Mouse (Mus musculus): ENCODE measurements around the gene Nfkb1. TPM values are rescaled to one million over a fixed set of nuclear protein-coding genes. Genes with fewer than 3 reads are reported as not detected.

Nfkb1 gene
- polyA plus RNA-seq (2015; fragmentation: Nextera tagmentation; extraction: Ambion mirVana): 6.8 and 7.2 TPM in 2 replicates

DNA sequence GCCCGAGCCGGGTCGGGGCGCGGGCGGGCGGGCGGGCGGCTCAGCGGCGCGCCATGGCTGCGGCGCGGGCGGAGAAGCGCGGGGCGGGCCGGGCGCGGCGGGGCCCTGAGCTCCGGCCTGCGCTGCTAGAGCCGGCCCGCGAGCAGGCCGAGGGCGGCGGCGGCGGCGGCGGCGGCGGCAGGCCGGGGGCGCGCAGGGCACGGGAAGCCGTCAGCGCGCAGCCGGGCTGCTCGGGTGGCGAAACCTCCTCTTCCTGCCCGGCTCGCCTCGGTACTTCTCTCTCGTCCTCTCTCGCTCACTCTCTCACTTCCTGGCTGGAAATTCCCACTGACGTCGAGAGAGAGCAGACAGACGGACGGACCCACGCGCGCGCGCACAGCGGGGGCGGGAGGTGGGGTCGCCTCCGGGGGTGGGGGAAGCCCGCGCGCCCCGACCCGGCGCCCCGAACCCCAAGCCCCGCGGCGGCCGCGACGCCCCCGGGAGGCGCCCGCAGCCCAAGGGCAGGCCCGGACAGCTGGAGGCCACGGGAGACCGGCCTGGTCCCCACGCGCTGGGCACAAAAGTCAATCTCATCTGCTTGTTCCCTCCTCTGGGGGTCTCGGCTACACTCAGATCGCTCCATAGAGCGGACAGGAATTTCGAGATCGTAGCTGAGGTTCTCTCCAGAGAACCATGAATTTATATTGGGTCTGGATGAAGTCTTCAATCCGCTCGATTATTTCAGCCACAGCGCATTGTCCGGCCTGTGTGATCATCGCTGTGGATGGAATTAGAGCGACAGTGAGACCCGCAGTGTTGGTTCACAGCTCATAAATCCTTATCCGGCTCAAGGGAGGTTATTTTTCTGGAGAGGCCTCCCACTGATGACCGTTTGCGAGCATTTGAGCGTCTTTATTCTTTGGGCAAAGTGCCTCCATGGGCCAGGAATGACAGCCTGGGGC lies at the start of gene Nfkb1:
Gene Nfkb1, minus strand, starts transcription at position 357 of the 941 bp plus-strand sequence.
- H3K4me1 ChIP-seq (replicated peaks): peaks cover 32% of the 10 kb centered on the region
- H3K9ac ChIP-seq (replicated peaks): peak within 1 kb of the TSS; percentile 90
- 0 out of 2 replicates have a peak, but pooled peaks cover 8% of the 10 kb centered on the region for H3K9me3 ChIP-seq
- H3K27me3 ChIP-seq: peaks cover 7% of the 10 kb centered on the region
- H3K36me3 ChIP-seq: no peaks in the 10 kb centered on the region
- H3K4me3 ChIP-seq (replicated peaks): peak within 1 kb of the TSS; percentile 83
- peak; percentile 91 for ATAC-seq
- H3K27ac ChIP-seq: peak within 1 kb of the TSS; percentile 91
- WGBS: under 1% methylated on average over 75 of the region's 102 CpGs
- peak within 1 kb of the TSS; percentile 79 for H3K4me2 ChIP-seq (replicated peaks)

DNA sequence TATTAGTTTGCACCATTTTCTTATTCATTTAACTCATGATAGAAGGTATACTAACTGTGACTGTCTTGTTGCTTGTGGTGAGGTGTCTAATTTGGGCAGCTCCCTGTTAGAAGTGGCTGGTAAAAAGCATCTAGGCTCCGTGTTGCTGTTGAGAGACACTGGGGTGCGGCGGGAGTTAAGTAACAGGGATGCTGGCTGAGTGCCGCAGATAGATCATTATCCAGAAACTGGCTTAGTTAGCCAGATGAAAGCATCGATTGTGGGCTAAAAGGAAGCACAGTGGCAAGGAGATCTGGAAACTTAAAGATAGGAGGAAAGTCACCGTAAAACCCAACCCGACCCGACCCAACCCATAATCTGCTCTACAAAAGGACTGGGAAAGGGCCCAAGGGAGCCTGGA lies 49.4 kb upstream of the Nfkb1 start:
- no peak overlapping the region for H3K4me2 ChIP-seq (replicated peaks)
- H3K27me3 ChIP-seq: no peaks in the 10 kb centered on the region
- H3K27ac ChIP-seq: no peak overlapping the region
- no peaks in the 10 kb centered on the region for H3K9me3 ChIP-seq
- 84% methylated on average over 8 of the region's 8 CpGs for WGBS
- no peak overlapping the region for H3K9ac ChIP-seq (replicated peaks)
- ATAC-seq: no peak
- no peaks in the 10 kb centered on the region for H3K36me3 ChIP-seq
- H3K4me1 ChIP-seq (replicated peaks): no peaks in the 10 kb centered on the region
- H3K4me3 ChIP-seq (replicated peaks): no peak overlapping the region

DNA sequence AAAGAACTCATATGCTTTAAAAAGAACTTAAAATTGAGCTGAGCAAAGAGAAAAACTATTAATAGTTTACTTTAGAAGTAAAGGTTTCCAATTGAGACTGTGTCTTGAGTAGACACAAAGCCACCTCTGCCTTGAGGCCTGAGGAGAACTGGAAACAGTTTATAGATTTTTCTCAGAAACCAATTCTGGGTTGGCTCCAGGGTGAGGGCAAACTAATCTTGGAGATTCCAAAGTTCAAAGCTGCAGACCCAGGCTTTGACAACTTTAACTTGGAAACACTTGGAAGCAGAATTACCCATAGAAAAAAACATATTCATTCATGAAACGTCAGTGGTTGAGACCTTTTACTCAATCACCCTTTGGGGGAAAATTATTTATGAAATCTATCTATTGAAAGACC lies 43.4 kb upstream of the Nfkb1 start:
- no peaks in the 10 kb centered on the region for H3K27me3 ChIP-seq
- H3K36me3 ChIP-seq: no peaks in the 10 kb centered on the region
- H3K4me3 ChIP-seq (replicated peaks): no peak overlapping the region
- no peak for ATAC-seq
- H3K9me3 ChIP-seq: no peaks in the 10 kb centered on the region
- H3K27ac ChIP-seq: no peak overlapping the region
- H3K4me1 ChIP-seq (replicated peaks): 0 out of 2 replicates have a peak, but pooled peaks cover 3% of the 10 kb centered on the region
- no peak overlapping the region for H3K4me2 ChIP-seq (replicated peaks)
- 88% methylated on average over 1 of the region's 1 CpGs for WGBS
- H3K9ac ChIP-seq (replicated peaks): no peak overlapping the region

GRCm38 (mm10) chr3:135732747-135733445 lies 41.5 kb upstream of the Nfkb1 start:
- ATAC-seq: no peak
- no peaks in the 10 kb centered on the region for H3K36me3 ChIP-seq
- 93% methylated on average over 10 of the region's 10 CpGs for WGBS
- no peak overlapping the region for H3K4me3 ChIP-seq (replicated peaks)
- H3K9me3 ChIP-seq: no peaks in the 10 kb centered on the region
- H3K9ac ChIP-seq (replicated peaks): no peak overlapping the region
- H3K4me1 ChIP-seq (replicated peaks): 0 out of 2 replicates have a peak, but pooled peaks cover 3% of the 10 kb centered on the region
- no peak overlapping the region for H3K4me2 ChIP-seq (replicated peaks)
- H3K27ac ChIP-seq: no peak overlapping the region
- H3K27me3 ChIP-seq: no peaks in the 10 kb centered on the region

DNA sequence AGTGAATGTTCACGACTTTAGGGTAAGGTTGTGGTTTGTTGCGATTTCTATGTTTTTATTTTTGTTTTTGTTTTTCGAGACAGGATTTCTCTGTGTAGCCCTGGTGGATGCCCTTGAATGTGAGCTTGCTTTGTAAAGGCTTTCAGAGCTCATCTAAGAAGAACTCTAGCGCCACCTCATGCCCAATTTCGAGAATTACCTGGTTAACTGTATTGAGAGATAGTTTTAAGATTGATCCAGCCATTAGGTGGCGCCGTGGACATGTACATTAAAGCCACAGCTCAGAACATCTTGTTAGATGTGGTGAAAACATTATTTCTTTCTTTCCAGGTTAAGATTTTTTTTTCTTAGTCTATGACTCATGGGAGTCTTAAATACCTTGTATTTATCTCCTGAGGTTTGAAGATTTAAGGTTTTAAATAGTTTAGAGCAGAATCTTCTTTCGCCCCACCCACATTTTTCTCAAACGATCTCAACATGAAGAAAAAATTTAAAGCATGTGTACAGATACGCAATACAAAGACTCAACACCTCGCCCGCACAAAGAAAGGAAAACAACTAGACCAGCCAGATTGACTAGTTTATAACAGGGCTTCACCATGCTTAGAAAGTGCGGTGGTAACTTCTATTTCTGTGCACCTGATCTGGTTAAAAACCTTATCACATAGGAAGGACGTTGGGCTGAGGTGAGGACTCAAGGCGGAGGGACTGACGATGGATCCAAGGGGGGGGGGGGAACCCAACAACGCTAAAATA lies 40.1 kb upstream of the Nfkb1 start:
- Histone ChIP-seq H3K4me2 (replicated peaks) (no peak overlapping the region), H3K27me3 (no peaks in the 10 kb centered on the region), H3K9ac (replicated peaks) (no peak overlapping the region), H3K4me1 (replicated peaks) (0 out of 2 replicates have a peak, but pooled peaks cover 3% of the 10 kb centered on the region), H3K36me3 (no peaks in the 10 kb centered on the region), H3K27ac (no peak overlapping the region), H3K4me3 (replicated peaks) (no peak overlapping the region), H3K9me3 (no peaks in the 10 kb centered on the region)
- peak; percentile 85 for ATAC-seq
- WGBS: 40% methylated on average over 17 of the region's 17 CpGs

- H3K27ac ChIP-seq: no peak overlapping the region
- 0 out of 2 replicates have a peak, but pooled peaks cover 3% of the 10 kb centered on the region for H3K4me1 ChIP-seq (replicated peaks)
- no peaks in the 10 kb centered on the region for H3K27me3 ChIP-seq
- no peak overlapping the region for H3K9ac ChIP-seq (replicated peaks)
- H3K36me3 ChIP-seq: no peaks in the 10 kb centered on the region
- 48% methylated on average over 9 of the region's 9 CpGs for WGBS
- peak overlapping the region; percentile 18; the same call in 1 of the 2 replicates for H3K4me2 ChIP-seq (replicated peaks)
- no peaks in the 10 kb centered on the region for H3K9me3 ChIP-seq
- H3K4me3 ChIP-seq (replicated peaks): no peak overlapping the region
- peak; percentile 89 for ATAC-seq
Observed at GRCm38 (mm10) chr3:135730790-135731189, 39.4 kb upstream of the Nfkb1 start.

- H3K4me3 ChIP-seq (replicated peaks): no peak overlapping the region
- H3K4me2 ChIP-seq (replicated peaks): no peak overlapping the region
- no peak overlapping the region for H3K9ac ChIP-seq (replicated peaks)
- H3K36me3 ChIP-seq: no peaks in the 10 kb centered on the region
- no peak overlapping the region for H3K27ac ChIP-seq
- no peaks in the 10 kb centered on the region for H3K27me3 ChIP-seq
- no peak for ATAC-seq
- WGBS: 83% methylated on average over 5 of the region's 5 CpGs
- H3K4me1 ChIP-seq (replicated peaks): 0 out of 2 replicates have a peak, but pooled peaks cover 3% of the 10 kb centered on the region
- H3K9me3 ChIP-seq: no peaks in the 10 kb centered on the region
Observed at GRCm38 (mm10) chr3:135729575-135729974, 38.2 kb upstream of the Nfkb1 start.

DNA sequence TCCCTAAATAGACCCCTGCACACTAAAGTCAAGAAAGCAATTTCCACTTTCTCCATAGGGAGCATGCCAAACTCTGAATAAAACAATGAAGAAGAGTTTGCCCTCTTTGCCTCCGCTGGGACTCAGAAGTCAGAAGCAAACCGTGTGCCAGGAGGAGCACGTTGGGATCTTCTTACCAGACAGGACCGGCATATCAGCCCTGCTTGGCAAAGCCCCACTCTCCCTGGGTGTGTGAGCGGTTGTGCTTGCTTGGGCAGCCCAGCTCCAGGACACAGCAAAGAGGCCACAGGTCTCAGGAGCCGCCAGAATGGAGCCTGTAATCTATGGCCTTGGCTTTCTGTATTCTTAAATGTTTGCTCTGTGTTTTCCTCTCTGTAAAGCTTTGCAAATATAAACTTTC lies 37.6 kb upstream of the Nfkb1 start:
- Histone ChIP-seq H3K27me3 (no peaks in the 10 kb centered on the region), H3K9ac (replicated peaks) (no peak overlapping the region), H3K4me2 (replicated peaks) (no peak overlapping the region), H3K27ac (no peak overlapping the region), H3K4me1 (replicated peaks) (0 out of 2 replicates have a peak, but pooled peaks cover 3% of the 10 kb centered on the region), H3K36me3 (no peaks in the 10 kb centered on the region), H3K4me3 (replicated peaks) (no peak overlapping the region), H3K9me3 (no peaks in the 10 kb centered on the region)
- 70% methylated on average over 6 of the region's 6 CpGs for WGBS
- no peak for ATAC-seq

GRCm38 (mm10) chr3:135727339-135727738 lies 36.0 kb upstream of the Nfkb1 start:
- H3K4me1 ChIP-seq (replicated peaks): 0 out of 2 replicates have a peak, but pooled peaks cover 3% of the 10 kb centered on the region
- H3K9ac ChIP-seq (replicated peaks): no peak overlapping the region
- WGBS: 91% methylated on average over 10 of the region's 10 CpGs

DNA sequence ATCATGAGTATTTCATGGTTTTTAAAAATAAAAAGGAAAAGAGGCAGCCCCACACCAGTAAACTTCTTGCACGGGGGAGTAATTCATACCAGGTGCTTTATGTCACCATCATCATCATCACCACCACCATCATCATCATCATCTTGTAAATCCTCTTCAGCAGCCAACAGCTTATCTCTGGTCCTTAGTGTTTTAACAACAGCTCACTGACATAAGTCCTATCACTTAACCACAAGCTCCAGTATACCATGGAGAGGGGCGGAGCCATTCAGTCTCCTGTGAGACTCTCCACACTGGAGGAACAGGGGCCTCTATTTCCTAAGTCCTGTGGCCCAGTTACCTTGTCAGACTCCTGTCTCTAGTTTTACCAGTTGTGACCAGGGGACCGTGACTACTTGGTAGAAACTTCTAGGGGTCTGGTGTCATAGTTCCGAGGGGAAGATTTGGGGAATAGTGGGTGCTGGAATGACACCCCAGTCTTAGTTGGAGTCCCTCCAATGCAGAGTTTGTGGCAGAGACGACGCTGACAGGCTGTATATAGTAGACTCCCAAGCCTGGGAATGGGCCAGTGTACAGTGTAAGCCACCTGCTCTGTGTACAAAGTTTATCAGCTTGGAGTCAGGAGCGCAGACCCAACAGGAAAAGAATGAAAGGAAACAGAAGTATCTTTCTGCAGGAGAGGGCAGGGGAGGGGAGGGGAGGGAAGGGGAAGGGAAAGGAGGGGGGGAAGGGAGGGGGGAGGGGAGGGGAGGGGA lies 35.4 kb upstream of the Nfkb1 start:
- H3K4me2 ChIP-seq (replicated peaks): no peak overlapping the region
- H3K4me1 ChIP-seq (replicated peaks): 0 out of 2 replicates have a peak, but pooled peaks cover 3% of the 10 kb centered on the region
- H3K27ac ChIP-seq: no peak overlapping the region
- no peak for ATAC-seq
- H3K27me3 ChIP-seq: no peaks in the 10 kb centered on the region
- 91% methylated on average over 7 of the region's 7 CpGs for WGBS
- no peak overlapping the region for H3K4me3 ChIP-seq (replicated peaks)
- H3K36me3 ChIP-seq: no peaks in the 10 kb centered on the region
- no peak overlapping the region for H3K9ac ChIP-seq (replicated peaks)
- H3K9me3 ChIP-seq: no peaks in the 10 kb centered on the region

More at GRCm38 (mm10) chr3:135727339-135727738, 36.0 kb upstream of the Nfkb1 start:
- no peak for ATAC-seq
- H3K27me3 ChIP-seq: no peaks in the 10 kb centered on the region
- no peak overlapping the region for H3K27ac ChIP-seq
- no peaks in the 10 kb centered on the region for H3K9me3 ChIP-seq
- H3K4me2 ChIP-seq (replicated peaks): no peak overlapping the region
- H3K4me3 ChIP-seq (replicated peaks): no peak overlapping the region
- H3K36me3 ChIP-seq: no peaks in the 10 kb centered on the region

- no peak for ATAC-seq
- no peaks in the 10 kb centered on the region for H3K27me3 ChIP-seq
- WGBS: 76% methylated on average over 15 of the region's 15 CpGs
Observed at GRCm38 (mm10) chr3:135726023-135726422, 34.7 kb upstream of the Nfkb1 start.

More at GRCm38 (mm10) chr3:135726023-135726422, 34.7 kb upstream of the Nfkb1 start:
- H3K4me1 ChIP-seq (replicated peaks): 0 out of 2 replicates have a peak, but pooled peaks cover 3% of the 10 kb centered on the region
- no peaks in the 10 kb centered on the region for H3K36me3 ChIP-seq
- no peak overlapping the region for H3K4me3 ChIP-seq (replicated peaks)
- no peak overlapping the region for H3K4me2 ChIP-seq (replicated peaks)
- no peak overlapping the region for H3K27ac ChIP-seq
- no peaks in the 10 kb centered on the region for H3K9me3 ChIP-seq
- H3K9ac ChIP-seq (replicated peaks): no peak overlapping the region

Measured in midbrain, embryonic 13.5 days (tissue).